Mouse (Mus musculus) c-Kit-positive CD71-positive TER-119-positive erythroid progenitor cells, embryonic 14.5 days (primary cell): ENCODE measurements around the gene Ccdc181.

Experiments used
- DNase-seq: peaks from one replicate; pipeline ENCODE4 v3.0.0-alpha.2; 2013; ENCODE audit warnings: low spot score

Ccdc181 gene

DNA sequence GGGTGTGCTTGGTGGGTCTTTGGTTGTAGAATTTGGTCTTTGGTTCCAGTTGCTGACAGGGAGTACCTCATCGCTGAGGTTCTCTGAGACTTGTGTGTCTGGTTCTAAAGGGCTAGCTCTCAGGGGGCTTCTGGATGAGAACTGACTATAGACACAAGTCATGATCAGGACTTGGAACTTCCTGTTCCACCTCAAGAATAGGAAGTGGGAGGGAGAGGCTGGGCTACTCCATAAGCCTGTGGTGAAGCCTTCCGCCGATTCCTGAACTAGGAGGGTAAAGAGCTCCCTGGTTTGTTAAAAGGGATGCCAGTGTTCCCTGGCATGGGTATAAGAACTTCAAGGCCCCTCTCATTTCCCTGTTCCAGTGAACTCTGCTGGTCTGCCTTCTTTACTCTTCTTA is 8.6 kb downstream of the Ccdc181 start:
- DNase-seq = no peak

DNA sequence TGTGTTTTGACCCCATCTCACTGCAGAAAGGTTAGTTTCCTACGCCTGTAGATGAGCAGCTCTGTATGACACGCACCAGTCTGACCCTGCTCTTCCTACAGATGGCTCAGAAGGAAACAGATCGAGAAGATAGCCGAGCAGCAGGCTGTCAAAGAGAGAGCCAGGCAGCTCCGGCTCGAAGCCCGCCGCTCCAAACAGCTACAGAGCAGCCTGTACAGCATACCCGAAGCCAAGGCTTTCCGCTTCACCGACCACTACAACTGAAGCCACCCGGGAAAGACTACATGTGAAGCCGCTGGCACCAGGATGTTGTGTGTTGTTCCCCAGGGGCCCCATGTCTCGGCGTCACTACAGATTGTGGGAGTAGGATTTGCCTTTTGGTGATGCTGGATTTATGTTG is 12.0 kb downstream of the Ccdc181 start:
- DNase-seq = no peak

DNA sequence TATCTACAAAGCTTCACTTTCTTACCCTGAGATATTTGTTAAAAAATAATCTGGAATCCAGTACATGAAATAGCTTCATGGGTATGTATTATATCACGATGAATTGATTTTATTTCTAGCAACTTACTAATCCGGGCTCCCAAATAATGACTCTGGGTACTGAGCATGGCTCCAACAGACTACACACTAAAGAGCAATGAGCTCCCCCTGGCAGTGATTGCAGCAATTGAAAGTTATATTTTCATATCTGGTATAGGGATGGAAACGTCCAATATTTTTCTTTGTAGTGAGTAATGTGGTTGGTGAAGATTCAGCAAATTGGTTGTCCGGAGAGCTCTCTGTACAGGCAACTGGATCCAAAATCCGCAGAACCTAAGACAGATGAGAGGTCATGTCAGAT is 16.7 kb downstream of the Ccdc181 start:
- no peak for DNase-seq

DNA sequence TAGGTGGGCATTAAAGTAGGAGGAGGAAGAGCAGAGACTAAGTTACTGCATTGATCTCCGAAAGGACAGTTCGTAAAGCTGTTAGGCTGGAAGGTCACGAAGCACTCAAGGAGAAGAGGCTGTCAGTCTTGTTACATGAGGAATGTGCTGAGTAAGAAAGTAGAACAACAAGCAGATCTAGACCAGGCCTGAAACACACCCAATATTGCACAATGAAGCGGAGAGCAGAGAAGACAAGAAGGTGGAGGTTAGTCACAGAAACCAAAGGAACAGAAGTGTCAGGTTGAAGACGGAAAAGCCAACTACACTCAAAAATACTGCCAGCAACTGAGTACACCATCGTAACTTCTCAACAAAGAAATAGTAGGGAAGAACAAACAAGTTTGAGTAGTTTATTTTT is 18.7 kb downstream of the Ccdc181 start:
- DNase-seq = no peak

GRCm38 (mm10) chr1:164296473-164296872 is 21.1 kb downstream of the Ccdc181 start:
- DNase-seq = no peak

DNA sequence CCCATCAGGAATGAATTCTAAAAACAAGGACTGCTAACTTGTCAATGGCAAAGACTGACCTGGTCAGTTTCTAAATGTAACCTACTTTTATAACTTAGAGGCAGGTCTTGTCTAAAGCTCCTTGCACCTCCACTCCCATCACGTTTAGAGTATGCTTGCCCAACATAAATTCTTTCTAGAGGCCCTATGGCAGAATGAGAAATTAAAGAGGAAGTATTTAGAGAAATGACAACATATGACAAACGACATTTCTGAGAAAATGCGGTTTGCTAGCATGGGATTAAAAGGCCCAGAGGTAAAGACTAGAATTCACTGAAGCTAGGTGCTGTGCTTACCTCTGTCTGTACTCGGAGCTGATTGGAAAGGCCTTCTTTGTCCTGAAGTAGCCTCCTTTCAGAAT is 26.6 kb downstream of the Ccdc181 start:
- DNase-seq = no peak

- no peak for DNase-seq
Observed at GRCm38 (mm10) chr1:164303821-164304220, 28.4 kb downstream of the Ccdc181 start, which contains the start of gene Nme7. Gene Nme7, plus strand, starts transcription at chr1:164304121.

GRCm38 (mm10) chr1:164307124-164307751 is 31.9 kb downstream of the Ccdc181 start, which contains the start of gene Blzf1:
Gene Blzf1, minus strand, starts transcription at chr1:164307489.
- DNase-seq = peak; percentile 99

- no peak for DNase-seq
Observed at GRCm38 (mm10) chr1:164307922-164308321, 32.5 kb downstream of the Ccdc181 start.

DNA sequence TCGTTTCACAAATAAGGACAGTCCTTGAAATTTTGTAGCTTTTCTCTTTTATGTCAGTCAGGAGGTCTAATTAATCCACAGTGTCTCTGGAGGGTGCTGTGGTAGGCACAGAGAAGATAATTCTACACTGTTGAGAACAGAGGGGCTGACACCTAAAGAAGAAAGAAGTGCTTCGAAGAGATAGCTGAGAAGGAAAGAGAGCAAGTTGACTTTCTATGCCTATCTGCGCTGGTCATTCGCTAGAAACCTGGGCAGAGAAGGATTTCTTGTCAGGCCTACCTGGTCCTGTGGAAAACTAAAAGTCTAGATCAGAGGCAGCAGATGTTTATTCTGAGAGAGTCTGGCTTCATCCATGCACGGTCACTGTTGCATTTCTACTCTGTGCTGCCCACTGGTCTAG is 38.7 kb downstream of the Ccdc181 start:
- DNase-seq = peak; percentile 41

GRCm38 (mm10) chr1:164315266-164315665 is 39.9 kb downstream of the Ccdc181 start:
- peak; percentile 45 for DNase-seq

GRCm38 (mm10) chr1:164316697-164317096 is 41.3 kb downstream of the Ccdc181 start:
- DNase-seq = peak; percentile 75

- no peak for DNase-seq
Observed at GRCm38 (mm10) chr1:164317261-164317660, 41.9 kb downstream of the Ccdc181 start.

DNA sequence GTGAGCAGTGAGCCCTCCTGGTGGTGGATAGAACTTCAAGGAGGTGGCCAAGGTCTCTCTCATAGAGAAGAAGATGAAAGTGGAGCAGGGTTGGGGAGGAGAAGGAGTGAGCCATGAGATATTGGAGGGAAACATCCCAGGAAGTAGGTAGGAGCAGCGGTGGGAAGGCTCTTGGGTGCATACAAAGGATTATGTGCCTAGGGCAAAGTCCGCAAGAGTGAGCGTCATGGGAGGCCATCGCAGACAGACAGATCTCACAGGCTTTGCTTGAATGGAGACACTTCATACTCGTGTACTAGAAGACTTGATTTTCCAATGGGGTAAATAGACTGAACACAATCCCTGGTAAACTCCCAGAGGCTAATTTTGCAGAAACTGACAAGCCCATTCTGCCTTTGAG is 43.1 kb downstream of the Ccdc181 start:
- DNase-seq = no peak

DNA sequence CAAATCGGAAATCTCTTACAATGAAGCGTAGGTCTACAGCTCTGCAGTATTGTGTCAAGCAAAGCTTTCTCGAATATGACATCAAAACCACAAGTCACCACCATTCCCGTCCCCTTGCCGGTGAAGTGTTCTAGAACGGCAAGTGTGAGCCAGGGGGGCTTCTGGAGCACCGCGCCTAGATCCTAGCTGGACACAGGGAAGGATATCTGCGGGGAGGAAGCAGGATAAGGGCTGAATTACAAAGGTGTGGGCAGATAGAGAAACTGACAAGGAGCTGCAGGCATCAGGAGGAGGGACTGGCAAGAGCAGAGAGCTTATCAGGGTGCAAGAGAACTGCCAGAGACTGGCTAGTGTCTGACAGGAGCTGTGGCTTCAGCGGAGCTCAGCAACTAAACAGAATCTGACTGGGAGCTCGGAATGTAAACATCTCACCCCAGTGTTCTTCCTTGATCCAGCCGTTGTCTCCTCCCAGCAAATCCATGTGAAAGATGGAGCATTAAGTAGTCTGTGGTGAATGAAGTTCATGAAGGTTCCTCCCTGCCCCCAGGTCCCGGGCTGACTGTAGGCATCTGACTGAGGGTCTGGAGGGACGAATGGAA is 44.3 kb downstream of the Ccdc181 start:
- DNase-seq = no peak

GRCm38 (mm10) chr1:164320731-164321130 is 45.3 kb downstream of the Ccdc181 start:
- no peak for DNase-seq

GRCm38 (mm10) chr1:164321408-164321807 is 46.0 kb downstream of the Ccdc181 start:
- no peak for DNase-seq

GRCm38 (mm10) chr1:164322987-164323650 is 47.7 kb downstream of the Ccdc181 start:
- no peak for DNase-seq

DNA sequence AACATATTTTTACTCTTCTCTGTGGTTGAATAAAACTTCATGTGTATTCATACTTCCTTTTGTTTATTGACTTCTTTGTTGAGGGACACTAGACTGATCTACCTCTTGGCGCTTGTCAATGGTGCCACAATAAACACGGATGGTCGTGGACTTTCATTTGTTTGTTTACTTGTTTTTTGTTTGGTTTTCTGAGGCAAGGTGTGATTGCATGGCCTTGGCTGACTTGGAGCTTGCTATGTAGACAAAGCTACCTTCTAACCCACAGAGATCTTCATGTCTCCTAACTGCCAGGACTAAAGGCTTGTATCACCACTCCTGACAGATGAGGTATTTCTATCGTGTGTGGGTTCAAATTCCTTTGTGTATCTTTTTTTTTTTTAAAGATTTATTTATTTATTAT is 48.8 kb downstream of the Ccdc181 start:
- no peak for DNase-seq

GRCm38 (mm10) chr1:164324878-164325277 is 49.5 kb downstream of the Ccdc181 start:
- DNase-seq = no peak

- DNase-seq = no peak
Observed at GRCm38 (mm10) chr1:164326600-164327155, 51.3 kb downstream of the Ccdc181 start.

DNA sequence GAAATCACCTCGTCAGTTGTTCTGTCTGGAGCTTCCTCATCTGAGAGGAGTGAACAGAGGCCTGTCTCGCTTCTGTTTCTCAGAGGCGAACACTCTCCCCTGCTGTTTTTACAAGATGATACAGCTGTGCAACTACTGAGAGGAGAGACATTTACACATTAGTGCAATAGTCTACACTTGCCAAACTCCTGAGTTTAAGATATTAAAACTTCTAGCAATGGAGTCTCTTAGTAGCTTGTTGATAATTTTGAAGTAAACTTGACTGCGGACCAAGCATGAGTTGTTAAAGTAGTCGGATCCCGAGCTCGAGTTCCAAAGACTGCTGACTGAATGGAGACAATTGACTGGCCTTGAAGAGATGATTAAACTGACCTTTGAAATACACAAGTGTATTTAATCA is 52.4 kb downstream of the Ccdc181 start:
- DNase-seq = no peak

- DNase-seq = no peak
Observed at GRCm38 (mm10) chr1:164332559-164332958, 57.2 kb downstream of the Ccdc181 start.
